Mouse (Mus musculus): ENCODE measurements around the gene Ksr2. TPM values are rescaled to one million over a fixed set of nuclear protein-coding genes. Genes with fewer than 3 reads are reported as not detected.
A peak's percentile ranks its signal among the peaks of the same experiment; 100 is the strongest.
"Not testable (repeated sequence)": the region's sequence is repeated elsewhere in the genome, so short reads cannot be mapped to it uniquely, and the experiment has no call there.

Gene Ksr2
- 6.4 and 7.4 TPM in 2 replicates for polyA plus RNA-seq (2015; fragmentation: Nextera tagmentation; extraction: Ambion mirVana)

GRCm38 (mm10) chr5:117413507-117414501, at the start of gene Ksr2:
Gene Ksr2 (plus strand): TSS chr5:117414000.
- Histone ChIP-seq H3K9me3 (replicated peaks) (no peaks in the 10 kb centered on the region), H3K27me3 (replicated peaks) (no peaks in the 10 kb centered on the region), H3K4me1 (peaks cover 27% of the 10 kb centered on the region), H3K36me3 (no peaks in the 10 kb centered on the region), H3K4me3 (replicated peaks) (peak within 1 kb of the TSS; percentile 69), H3K27ac (replicated peaks) (peak within 1 kb of the TSS; percentile 99), H3K9ac (replicated peaks) (peak within 1 kb of the TSS; percentile 89), H3K4me2 (peak within 1 kb of the TSS; percentile 81)
- under 1% methylated on average over 76 of the region's 89 CpGs for WGBS
- ATAC-seq (ENCODE audit: low FRiP score): peak; percentile 90

- Histone ChIP-seq H3K4me3 (replicated peaks) (no peak overlapping the region), H3K27me3 (replicated peaks) (no peaks in the 10 kb centered on the region), H3K4me1 (peaks cover 32% of the 10 kb centered on the region), H3K9me3 (replicated peaks) (no peaks in the 10 kb centered on the region), H3K27ac (replicated peaks) (no peak overlapping the region), H3K9ac (replicated peaks) (no peak overlapping the region), H3K4me2 (no peak overlapping the region), H3K36me3 (peaks cover 55% of the 10 kb centered on the region)
- WGBS: 82% methylated on average over 3 of the region's 3 CpGs
- no peak for ATAC-seq (ENCODE audit: low FRiP score)
Observed at GRCm38 (mm10) chr5:117364821-117365220, 49.0 kb upstream of the Ksr2 start.

- Histone ChIP-seq H3K27ac (replicated peaks) (no peak overlapping the region), H3K4me1 (peaks cover 20% of the 10 kb centered on the region), H3K27me3 (replicated peaks) (no peaks in the 10 kb centered on the region), H3K4me3 (replicated peaks) (no peak overlapping the region), H3K4me2 (no peak overlapping the region), H3K9me3 (replicated peaks) (no peaks in the 10 kb centered on the region), H3K36me3 (peaks cover 62% of the 10 kb centered on the region), H3K9ac (replicated peaks) (no peak overlapping the region)
- WGBS: 82% methylated on average over 13 of the region's 13 CpGs
- ATAC-seq (ENCODE audit: low FRiP score): no peak
Observed at GRCm38 (mm10) chr5:117365904-117366561, 47.8 kb upstream of the Ksr2 start.

- Histone ChIP-seq H3K27me3 (replicated peaks) (no peaks in the 10 kb centered on the region), H3K36me3 (peaks cover 74% of the 10 kb centered on the region), H3K9me3 (replicated peaks) (no peaks in the 10 kb centered on the region), H3K4me1 (peaks cover 11% of the 10 kb centered on the region; the same call in 1 of the 2 replicates), H3K4me3 (replicated peaks) (no peak overlapping the region), H3K4me2 (no peak overlapping the region), H3K9ac (replicated peaks) (no peak overlapping the region), H3K27ac (replicated peaks) (no peak overlapping the region)
- 19% methylated on average over 8 of the region's 8 CpGs for WGBS
- no peak for ATAC-seq (ENCODE audit: low FRiP score)
Observed at GRCm38 (mm10) chr5:117367206-117367605, 46.6 kb upstream of the Ksr2 start.

GRCm38 (mm10) chr5:117370592-117370991, 43.2 kb upstream of the Ksr2 start:
- Histone ChIP-seq H3K36me3 (peaks cover 86% of the 10 kb centered on the region), H3K4me3 (replicated peaks) (no peak overlapping the region), H3K9ac (replicated peaks) (no peak overlapping the region), H3K9me3 (replicated peaks) (no peaks in the 10 kb centered on the region), H3K27me3 (replicated peaks) (no peaks in the 10 kb centered on the region), H3K4me1 (no peaks in the 10 kb centered on the region), H3K4me2 (no peak overlapping the region), H3K27ac (replicated peaks) (no peak overlapping the region)
- no peak for ATAC-seq (ENCODE audit: low FRiP score)
- 89% methylated on average over 10 of the region's 10 CpGs for WGBS

GRCm38 (mm10) chr5:117373418-117373817, 40.4 kb upstream of the Ksr2 start:
- WGBS: 96% methylated on average over 9 of the region's 9 CpGs
- Histone ChIP-seq H3K4me1 (no peaks in the 10 kb centered on the region), H3K36me3 (peaks cover 89% of the 10 kb centered on the region), H3K27me3 (replicated peaks) (no peaks in the 10 kb centered on the region), H3K4me3 (replicated peaks) (no peak overlapping the region), H3K9ac (replicated peaks) (no peak overlapping the region), H3K9me3 (replicated peaks) (no peaks in the 10 kb centered on the region), H3K4me2 (no peak overlapping the region), H3K27ac (replicated peaks) (no peak overlapping the region)
- ATAC-seq (ENCODE audit: low FRiP score): no peak

- ATAC-seq (ENCODE audit: low FRiP score): no peak
- Histone ChIP-seq H3K27ac (replicated peaks) (no peak overlapping the region), H3K4me2 (no peak overlapping the region), H3K9me3 (replicated peaks) (no peaks in the 10 kb centered on the region), H3K27me3 (replicated peaks) (no peaks in the 10 kb centered on the region), H3K4me3 (replicated peaks) (no peak overlapping the region), H3K36me3 (peaks cover 86% of the 10 kb centered on the region), H3K9ac (replicated peaks) (no peak overlapping the region), H3K4me1 (no peaks in the 10 kb centered on the region)
- 93% methylated on average over 7 of the region's 7 CpGs for WGBS
Observed at GRCm38 (mm10) chr5:117374372-117375049, 39.3 kb upstream of the Ksr2 start.

GRCm38 (mm10) chr5:117376331-117376761, 37.5 kb upstream of the Ksr2 start:
- Histone ChIP-seq H3K4me1 (no peaks in the 10 kb centered on the region), H3K9me3 (replicated peaks) (no peaks in the 10 kb centered on the region), H3K9ac (replicated peaks) (no peak overlapping the region), H3K4me2 (no peak overlapping the region), H3K4me3 (replicated peaks) (no peak overlapping the region), H3K27ac (replicated peaks) (no peak overlapping the region), H3K27me3 (replicated peaks) (no peaks in the 10 kb centered on the region), H3K36me3 (peaks cover 90% of the 10 kb centered on the region)
- ATAC-seq (ENCODE audit: low FRiP score): no peak
- WGBS: 84% methylated on average over 11 of the region's 11 CpGs

- ATAC-seq (ENCODE audit: low FRiP score); H3K27ac ChIP-seq (replicated peaks); H3K27me3 ChIP-seq (replicated peaks); H3K9ac ChIP-seq (replicated peaks); H3K4me1 ChIP-seq; H3K4me3 ChIP-seq (replicated peaks); H3K9me3 ChIP-seq (replicated peaks); H3K4me2 ChIP-seq: not testable (repeated sequence)
- H3K36me3 ChIP-seq: peaks cover 89% of the 10 kb centered on the region
- 93% methylated on average over 14 of the region's 14 CpGs for WGBS
Observed at GRCm38 (mm10) chr5:117377731-117378130, 36.1 kb upstream of the Ksr2 start.

- Histone ChIP-seq H3K4me2 (no peak overlapping the region), H3K9me3 (replicated peaks) (no peaks in the 10 kb centered on the region), H3K4me1 (no peaks in the 10 kb centered on the region), H3K27me3 (replicated peaks) (no peaks in the 10 kb centered on the region), H3K27ac (replicated peaks) (no peak overlapping the region), H3K9ac (replicated peaks) (no peak overlapping the region), H3K36me3 (peaks cover 81% of the 10 kb centered on the region), H3K4me3 (replicated peaks) (no peak overlapping the region)
- ATAC-seq (ENCODE audit: low FRiP score): no peak
- 87% methylated on average over 4 of the region's 4 CpGs for WGBS
Observed at GRCm38 (mm10) chr5:117380199-117380598, 33.6 kb upstream of the Ksr2 start.

- no peak for ATAC-seq (ENCODE audit: low FRiP score)
Observed at GRCm38 (mm10) chr5:117381785-117382184, 32.0 kb upstream of the Ksr2 start.

More at GRCm38 (mm10) chr5:117381785-117382184, 32.0 kb upstream of the Ksr2 start:
- Histone ChIP-seq H3K4me3 (replicated peaks) (no peak overlapping the region), H3K27me3 (replicated peaks) (no peaks in the 10 kb centered on the region), H3K36me3 (peaks cover 71% of the 10 kb centered on the region), H3K9me3 (replicated peaks) (no peaks in the 10 kb centered on the region), H3K4me1 (no peaks in the 10 kb centered on the region), H3K9ac (replicated peaks) (no peak overlapping the region), H3K27ac (replicated peaks) (no peak overlapping the region), H3K4me2 (no peak overlapping the region)
- WGBS: 90% methylated on average over 7 of the region's 7 CpGs
